Mouse (Mus musculus): ENCODE data around the gene Klk11. TPM values are rescaled to one million over a fixed set of nuclear protein-coding genes. Genes with fewer than 3 reads are reported as not detected.

The Klk11 gene
- polyA plus RNA-seq (2021) = not detected

DNA sequence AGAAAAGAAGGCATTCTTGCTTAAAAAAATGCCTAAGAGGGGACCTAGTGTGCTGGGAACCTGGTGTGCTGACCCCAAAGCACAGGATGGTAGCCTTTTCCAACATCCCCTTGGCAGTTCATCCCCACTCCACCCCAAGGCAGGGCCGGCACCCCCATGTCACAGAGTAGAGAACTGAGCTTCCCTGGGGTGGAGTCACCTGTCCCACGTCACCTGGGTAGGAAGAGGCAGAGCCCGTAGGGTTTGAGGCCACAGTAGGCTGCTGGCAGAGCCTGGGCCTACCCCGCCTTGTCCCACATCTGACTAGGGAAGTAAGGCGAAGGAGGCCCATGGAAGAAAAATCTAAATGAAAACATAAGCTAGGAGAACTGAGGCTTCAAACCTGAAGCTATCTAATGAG, at the start of gene Klk11:
Gene Klk11 (plus strand): TSS at position 241 of the 400 bp plus-strand sequence.
- in situ Hi-C loops (cut with MboI; ENCODE audit: low pct_unique_long_range_greater_than_20kb) = no loop called here
- ATAC-seq = no peak

DNA sequence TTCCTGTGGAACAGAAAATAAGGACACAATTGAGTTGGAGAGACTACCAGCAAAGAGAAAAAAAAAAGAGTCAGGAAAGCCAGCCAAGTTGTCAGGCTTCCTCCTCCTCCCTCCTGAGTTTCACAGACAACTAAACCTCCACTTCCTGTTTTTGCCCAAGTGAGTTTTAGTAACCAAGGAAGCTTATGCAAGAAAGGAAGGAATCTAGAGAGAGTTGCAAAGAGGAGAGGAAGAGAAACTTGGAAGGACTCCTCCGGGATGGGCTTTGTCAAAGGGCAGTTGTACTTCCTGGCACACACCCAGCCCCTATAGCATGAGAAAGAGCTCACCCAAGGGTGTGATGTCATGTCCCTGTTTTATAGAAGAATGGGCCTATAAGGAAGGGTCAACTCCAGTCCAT, 26.6 kb upstream of the Klk11 start:
- H3K27me3 ChIP-seq = peaks cover 8% of the 10 kb centered on the region
- no peak for DNase-seq (ENCODE audit: low read depth, low spot score)
- CTCF ChIA-PET = no interaction called here
- POLR2A ChIA-PET = no interaction called here
- no peak for TF ChIP-seq CTCF (IDR thresholded peaks at IDR 0.05)
- ATAC-seq = no peak
- in situ Hi-C loops (cut with MboI; ENCODE audit: low pct_unique_long_range_greater_than_20kb) = no loop called here

More for the DNA sequence above, at the start of gene Klk11:
- DNase-seq (ENCODE audit: low read depth, low spot score) = no peak
- POLR2A ChIA-PET = no interaction called here
- no peaks in the 10 kb centered on the region for H3K27me3 ChIP-seq
- TF ChIP-seq CTCF (IDR thresholded peaks at IDR 0.05) = no peak
- CTCF ChIA-PET = no interaction called here

DNA sequence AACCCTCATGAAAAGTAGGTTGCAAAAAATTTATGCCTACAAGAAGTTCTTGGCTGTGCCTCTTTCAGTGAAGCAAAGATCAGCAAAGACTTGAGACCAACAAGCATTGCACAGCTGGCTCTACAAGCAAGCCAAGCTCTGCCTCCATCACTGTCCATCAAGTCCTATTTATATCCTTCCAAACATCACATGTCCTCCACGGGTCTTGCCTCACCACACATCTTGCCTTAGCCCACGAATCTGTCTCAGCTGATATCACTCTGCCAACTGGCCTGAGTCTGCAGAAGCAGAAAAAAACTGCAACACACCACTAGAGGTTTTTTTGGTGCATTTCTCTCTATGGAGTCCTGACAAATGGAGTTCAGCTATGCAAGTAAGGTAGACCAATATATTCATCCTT, 21.6 kb upstream of the Klk11 start:
- no peak for DNase-seq (ENCODE audit: low read depth, low spot score)
- CTCF ChIA-PET = no interaction called here
- no peak for TF ChIP-seq CTCF (IDR thresholded peaks at IDR 0.05)
- no peak for ATAC-seq
- in situ Hi-C loops (cut with MboI; ENCODE audit: low pct_unique_long_range_greater_than_20kb) = no loop called here
- POLR2A ChIA-PET = no interaction called here
- H3K27me3 ChIP-seq = peaks cover 15% of the 10 kb centered on the region

DNA sequence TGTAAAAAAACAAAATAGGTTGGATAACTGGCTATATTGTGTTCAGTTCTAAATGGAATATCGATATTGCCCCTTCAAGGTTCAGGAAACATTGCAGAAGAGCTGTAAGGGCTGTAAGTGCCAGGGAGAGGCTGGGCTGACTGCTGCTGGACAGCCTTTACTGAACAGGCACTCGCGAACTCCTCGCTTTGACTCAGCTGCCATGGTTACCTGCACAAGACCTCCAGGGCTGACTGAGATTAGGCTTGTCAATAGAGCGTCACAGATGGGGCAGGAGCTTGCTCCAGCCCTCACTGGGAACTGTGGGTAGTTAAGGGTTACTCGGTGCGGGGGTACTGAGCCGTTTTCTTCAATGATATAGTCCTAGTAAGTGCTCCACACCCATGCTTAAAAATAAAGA, 7.9 kb upstream of the Klk11 start:
- ChIA-PET CTCF (no interaction called here), POLR2A (no interaction called here)
- in situ Hi-C loops (cut with MboI; ENCODE audit: low pct_unique_long_range_greater_than_20kb) = no loop called here
- ATAC-seq (no peak), DNase-seq (ENCODE audit: low read depth, low spot score) (no peak)
- peaks cover 5% of the 10 kb centered on the region for H3K27me3 ChIP-seq
- no peak for TF ChIP-seq CTCF (IDR thresholded peaks at IDR 0.05)

GRCm38 (mm10) chr7:43768597-43768996, 5.8 kb upstream of the Klk11 start, which contains the start of gene Klk12:
Gene Klk12, plus strand, starts transcription at chr7:43768897.
- in situ Hi-C loops (cut with MboI; ENCODE audit: low pct_unique_long_range_greater_than_20kb) = no loop called here
- ChIA-PET POLR2A (no interaction called here), CTCF (no interaction called here)
- ATAC-seq = no peak
- DNase-seq (ENCODE audit: low read depth, low spot score) = no peak
- H3K27me3 ChIP-seq = peaks cover 5% of the 10 kb centered on the region
- no peak for TF ChIP-seq CTCF (IDR thresholded peaks at IDR 0.05)

- no peak for ATAC-seq
- CTCF ChIA-PET = no interaction called here
- POLR2A ChIA-PET = no interaction called here
- TF ChIP-seq CTCF (IDR thresholded peaks at IDR 0.05) = no peak
- peaks cover 5% of the 10 kb centered on the region for H3K27me3 ChIP-seq
- in situ Hi-C loops (cut with MboI; ENCODE audit: low pct_unique_long_range_greater_than_20kb) = no loop called here
- DNase-seq (ENCODE audit: low read depth, low spot score) = no peak
Measured at GRCm38 (mm10) chr7:43769636-43770035, 4.8 kb upstream of the Klk11 start.

DNA sequence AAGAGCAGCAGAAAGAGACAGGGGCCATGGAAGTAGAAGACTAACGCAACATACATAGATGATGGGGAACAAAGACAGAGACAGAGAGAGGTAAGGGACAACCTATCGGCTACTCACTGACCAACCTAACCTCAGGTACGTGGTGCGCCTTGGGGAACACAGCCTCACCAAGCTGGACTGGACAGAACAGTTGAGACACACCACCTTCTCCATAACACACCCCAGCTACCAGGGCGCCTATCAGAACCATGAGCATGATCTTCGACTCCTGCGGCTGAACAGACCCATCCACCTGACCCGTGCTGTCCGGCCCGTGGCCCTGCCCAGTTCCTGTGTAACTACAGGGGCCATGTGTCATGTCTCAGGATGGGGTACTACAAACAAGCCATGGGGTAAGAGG, 3.7 kb upstream of the Klk11 start:
- in situ Hi-C loops (cut with MboI; ENCODE audit: low pct_unique_long_range_greater_than_20kb) = no loop called here
- no peak for ATAC-seq
- no peak for TF ChIP-seq CTCF (IDR thresholded peaks at IDR 0.05)
- H3K27me3 ChIP-seq = peaks cover 1% of the 10 kb centered on the region
- ChIA-PET CTCF (no interaction called here), POLR2A (no interaction called here)
- no peak for DNase-seq (ENCODE audit: low read depth, low spot score)

DNA sequence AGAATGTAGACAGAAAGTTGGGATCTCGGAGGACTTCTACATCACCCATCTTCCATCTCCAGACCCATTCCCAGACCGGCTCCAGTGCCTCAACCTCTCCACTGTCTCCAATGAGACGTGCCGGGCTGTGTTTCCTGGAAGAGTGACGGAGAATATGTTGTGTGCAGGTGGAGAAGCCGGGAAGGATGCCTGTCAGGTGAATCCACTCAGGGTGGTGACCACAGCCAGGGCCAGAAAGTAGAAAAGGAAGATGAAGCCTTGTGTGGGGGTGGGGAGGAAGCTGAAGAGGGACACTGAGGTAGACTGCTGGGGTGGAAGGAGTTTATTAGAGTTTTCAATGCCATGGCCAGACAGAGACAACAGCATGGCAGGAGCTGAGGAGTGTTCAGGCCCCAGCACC, 2.5 kb upstream of the Klk11 start:
- DNase-seq (ENCODE audit: low read depth, low spot score) = no peak
- in situ Hi-C loops (cut with MboI; ENCODE audit: low pct_unique_long_range_greater_than_20kb) = no loop called here
- CTCF ChIA-PET = no interaction called here
- H3K27me3 ChIP-seq = no peaks in the 10 kb centered on the region
- POLR2A ChIA-PET = interaction anchor here (0.6 kb wide), 1 partner anchor 9 kb away, joined by 6 read pairs; the partner anchor contains the start of gene Klk10
- ATAC-seq = no peak
- no peak for TF ChIP-seq CTCF (IDR thresholded peaks at IDR 0.05)

GRCm38 (mm10) chr7:43772901-43773300, 1.5 kb upstream of the Klk11 start:
- DNase-seq (ENCODE audit: low read depth, low spot score) (no peak), ATAC-seq (no peak)
- ChIA-PET CTCF (no interaction called here), POLR2A (no interaction called here)
- no peaks in the 10 kb centered on the region for H3K27me3 ChIP-seq
- in situ Hi-C loops (cut with MboI; ENCODE audit: low pct_unique_long_range_greater_than_20kb) = no loop called here
- TF ChIP-seq CTCF (IDR thresholded peaks at IDR 0.05) = no peak

DNA sequence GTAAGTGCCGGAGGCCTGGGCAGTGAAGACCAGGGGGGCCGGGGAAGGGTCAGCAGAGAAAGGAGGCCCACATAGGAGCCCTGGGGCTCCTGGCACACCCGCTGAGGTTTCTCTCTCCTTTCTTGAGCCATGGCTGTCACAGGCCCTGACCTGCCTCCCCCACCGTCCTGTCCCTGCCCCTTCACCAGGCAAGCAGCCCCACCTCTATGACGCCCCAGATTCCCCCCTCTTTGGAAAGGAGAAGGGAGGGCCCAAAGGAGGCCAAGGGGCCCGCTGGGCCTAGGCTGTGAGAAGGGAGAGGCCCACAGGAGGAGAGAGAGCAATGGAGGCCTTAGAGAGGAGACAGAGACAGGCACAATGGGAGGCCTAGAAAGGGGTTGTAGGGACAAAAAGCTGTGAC, 398 bp downstream of the Klk11 start:
- H3K27me3 ChIP-seq = no peaks in the 10 kb centered on the region
- POLR2A ChIA-PET = no interaction called here
- ATAC-seq = no peak
- in situ Hi-C loops (cut with MboI; ENCODE audit: low pct_unique_long_range_greater_than_20kb) = no loop called here
- no peak for TF ChIP-seq CTCF (IDR thresholded peaks at IDR 0.05)
- CTCF ChIA-PET = no interaction called here
- DNase-seq (ENCODE audit: low read depth, low spot score) = no peak

GRCm38 (mm10) chr7:43775311-43776057, 1.1 kb downstream of the Klk11 start:
- H3K27me3 ChIP-seq = no peaks in the 10 kb centered on the region
- POLR2A ChIA-PET = no interaction called here
- in situ Hi-C loops (cut with MboI; ENCODE audit: low pct_unique_long_range_greater_than_20kb) = no loop called here
- CTCF ChIA-PET = no interaction called here
- no peak for ATAC-seq
- no peak for TF ChIP-seq CTCF (IDR thresholded peaks at IDR 0.05)
- no peak for DNase-seq (ENCODE audit: low read depth, low spot score)

- in situ Hi-C loops (cut with MboI; ENCODE audit: low pct_unique_long_range_greater_than_20kb) = no loop called here
- no peak for DNase-seq (ENCODE audit: low read depth, low spot score)
- no peak for ATAC-seq
- ChIA-PET CTCF (no interaction called here), POLR2A (no interaction called here)
- TF ChIP-seq CTCF (IDR thresholded peaks at IDR 0.05) = no peak
- no peaks in the 10 kb centered on the region for H3K27me3 ChIP-seq
Measured at GRCm38 (mm10) chr7:43776506-43776905, 2.1 kb downstream of the Klk11 start.
